Mouse (Mus musculus) cerebellum, postnatal 36 days (tissue): ENCODE results near the gene Vmn2r45.
"Not testable (repeated sequence)": the region's sequence is repeated elsewhere in the genome, so short reads cannot be mapped to it uniquely, and the experiment has no call there.

Experiments
- DNase-seq, 2 experiments: peaks; one replicate each; pipeline ENCODE4 v3.0.0; 2021 to 2022; ENCODE audit warnings: mixed read lengths in 2 of 2

Gene Vmn2r45

GRCm38 (mm10) chr7:8488975-8489374 is at the start of gene Vmn2r45:
Gene Vmn2r45, minus strand, starts transcription at chr7:8489075.
- not testable (repeated sequence) for DNase-seq
